Mouse (Mus musculus) gastrocnemius, postnatal 14 days (tissue): ENCODE measurements around the gene Gabrd. TPM values are rescaled to one million over a fixed set of nuclear protein-coding genes. Genes with fewer than 3 reads are reported as not detected.

Source experiments
- DNase-seq: peaks from one replicate; pipeline ENCODE4 v3.0.0; 2021; ENCODE audit warnings: mixed read lengths
- intact Hi-C: fragments of 180-260 bp; cut with DNase I; formaldehyde crosslinking; loops from one replicate; pipeline ENCODE4 v1.15.1; 2025; ENCODE audit warnings: low total_unique reads
- total RNA-seq, 2 experiments: library from RNA; stranded (reverse); gene quantifications; 2 replicates each; pipeline ENCODE4 v1.2.3; 2021

Gabrd gene
- total RNA-seq, 2 experiments from 2014 or later = 0.53 to 0.62 TPM

DNA sequence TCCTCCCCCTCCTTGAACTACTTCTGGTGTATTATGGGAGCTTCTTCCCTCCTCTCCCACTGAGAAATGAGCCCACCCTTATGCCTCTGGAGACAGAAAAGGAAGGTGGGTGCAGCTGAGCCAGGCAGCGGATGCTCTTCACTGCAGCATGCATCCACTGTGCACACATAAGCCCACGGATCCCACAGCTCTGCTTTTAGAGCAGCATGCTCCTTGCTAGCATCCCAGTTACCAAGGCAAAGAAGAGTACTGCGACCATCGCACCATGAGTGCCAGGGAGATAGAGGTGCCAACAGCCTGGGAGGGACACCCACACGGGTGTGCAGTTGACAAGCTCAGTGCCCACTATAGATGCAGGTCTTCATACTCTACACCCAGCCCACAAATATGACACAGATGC is 2.4 kb downstream of the Gabrd start:
- intact Hi-C loops = no loop called here
- DNase-seq = no peak

DNA sequence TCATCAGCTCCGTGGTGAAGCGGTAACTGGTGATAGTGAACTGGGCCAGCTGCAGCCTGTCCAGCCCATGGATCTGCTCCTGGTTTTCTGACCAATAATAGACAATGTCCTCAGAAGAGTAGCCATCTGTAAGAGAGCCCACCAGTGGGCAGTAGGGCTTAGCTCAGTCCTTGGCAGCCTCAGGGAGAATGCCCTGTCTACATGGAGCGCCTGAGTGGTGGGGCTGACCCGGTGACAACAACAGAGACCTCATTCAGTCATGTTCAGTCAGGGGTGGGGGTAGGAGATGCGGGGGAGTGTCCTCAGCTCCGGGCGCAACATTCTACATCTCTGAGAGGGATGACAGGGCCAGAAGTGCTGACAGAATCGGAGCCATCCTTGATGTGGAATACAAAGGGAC is 10.7 kb downstream of the Gabrd start:
- intact Hi-C loops = no loop called here

DNA sequence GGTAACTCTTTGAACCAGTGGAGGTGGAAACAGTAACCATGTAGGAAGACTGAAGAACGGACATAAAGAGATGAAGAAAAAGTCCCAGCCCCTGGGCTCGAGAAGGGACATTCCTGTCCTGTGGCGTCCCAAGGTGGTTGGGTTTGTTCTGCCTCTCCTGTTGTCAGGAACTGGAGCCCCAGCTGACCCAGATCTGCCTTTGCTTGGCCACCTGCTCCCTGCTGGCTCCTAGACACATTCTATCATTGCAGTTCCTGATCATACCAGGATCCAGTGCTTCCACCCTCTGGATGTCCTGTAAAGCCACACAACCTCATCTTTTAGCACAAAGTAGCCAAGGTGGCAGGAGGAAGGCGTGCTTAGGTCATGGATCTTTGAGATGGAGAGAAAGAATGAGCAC is 14.6 kb downstream of the Gabrd start:
- intact Hi-C loops = no loop called here
- DNase-seq = no peak

More for the DNA sequence above, 10.7 kb downstream of the Gabrd start:
- DNase-seq = no peak

DNA sequence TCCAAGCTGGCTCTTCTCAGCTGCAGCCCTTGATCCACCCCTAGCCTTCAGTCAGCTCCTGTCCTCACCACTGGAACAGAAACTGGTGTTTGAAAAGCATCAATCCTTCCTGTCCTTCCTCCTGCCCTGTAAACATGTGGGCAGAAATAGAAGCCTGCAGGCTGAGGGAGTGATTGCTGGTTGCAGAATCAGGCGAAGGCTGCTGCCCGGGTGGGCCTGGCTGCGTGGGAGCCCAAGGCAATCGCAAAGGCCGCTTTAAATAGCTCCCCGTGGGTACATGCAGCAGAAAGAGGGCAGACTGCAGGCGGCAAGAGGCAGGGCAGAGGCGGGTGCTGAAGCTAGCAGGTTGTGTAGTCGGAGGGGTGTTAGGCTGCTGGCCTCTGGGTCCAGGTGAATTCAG is 15.2 kb downstream of the Gabrd start:
- intact Hi-C loops = no loop called here
- DNase-seq = no peak

DNA sequence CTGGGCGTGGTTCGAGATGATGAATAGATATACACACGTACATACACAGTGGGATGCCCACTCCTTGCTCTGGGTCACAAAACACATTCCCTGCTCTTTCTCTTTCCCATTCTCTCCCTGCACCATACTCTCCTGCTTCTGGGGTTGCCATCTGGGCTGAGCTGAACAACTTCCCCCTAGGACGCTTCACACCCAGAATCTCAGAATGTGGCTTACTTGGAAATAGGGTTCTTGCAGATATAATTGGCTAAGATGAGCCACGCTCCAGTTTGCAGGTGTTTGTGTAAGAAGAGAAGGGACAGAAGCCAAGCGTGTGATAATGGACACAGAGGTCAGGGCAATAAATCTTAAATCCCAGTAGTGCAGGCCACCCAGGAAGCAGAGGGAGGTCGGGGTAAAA is 15.9 kb downstream of the Gabrd start:
- no peak for DNase-seq
- intact Hi-C loops = no loop called here

DNA sequence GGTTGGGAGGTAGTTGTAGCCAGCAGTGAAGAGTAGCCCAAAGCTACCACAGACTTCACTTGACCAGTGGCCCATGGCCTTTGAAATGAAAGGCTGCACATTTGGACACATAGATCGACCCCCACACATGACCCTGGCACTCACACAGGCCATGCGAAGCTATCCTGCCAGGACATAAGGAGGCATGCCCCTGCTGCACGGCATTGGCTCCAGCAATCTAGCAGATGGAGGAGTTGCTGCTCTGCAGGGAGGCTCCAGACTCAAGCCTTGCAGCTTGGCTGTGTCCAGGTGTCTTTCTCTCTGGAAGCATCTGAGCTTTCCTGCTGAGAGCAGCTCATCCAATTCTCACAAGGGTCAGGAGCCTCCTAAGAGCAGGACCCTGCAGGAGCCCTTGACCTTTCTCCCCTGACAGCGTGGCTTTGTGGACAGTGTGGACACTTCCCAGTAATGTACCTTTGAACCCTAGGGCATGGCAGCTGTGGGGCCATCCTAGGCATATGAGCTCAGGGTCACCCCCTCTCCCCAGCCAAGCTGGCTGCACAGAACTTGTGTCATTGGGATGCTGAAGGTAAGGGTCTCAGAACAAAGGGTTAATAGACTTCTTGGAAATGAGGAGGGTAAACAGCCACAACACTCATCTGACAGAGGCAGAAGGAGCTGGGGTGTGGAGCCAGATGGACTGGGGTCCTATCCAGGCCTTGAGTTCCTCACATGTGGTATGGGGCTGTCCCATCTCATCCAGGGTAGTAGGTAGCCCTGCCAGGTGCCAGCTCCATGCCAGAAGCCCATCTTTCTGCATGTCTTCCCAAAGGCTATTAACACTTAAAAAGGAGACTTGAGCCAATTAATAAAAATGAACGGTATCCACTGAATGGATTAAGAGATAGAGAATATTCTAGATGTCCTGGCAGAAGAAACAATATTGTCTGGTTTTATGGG is 25.8 kb downstream of the Gabrd start:
- DNase-seq = no peak
- intact Hi-C loops = no loop called here

DNA sequence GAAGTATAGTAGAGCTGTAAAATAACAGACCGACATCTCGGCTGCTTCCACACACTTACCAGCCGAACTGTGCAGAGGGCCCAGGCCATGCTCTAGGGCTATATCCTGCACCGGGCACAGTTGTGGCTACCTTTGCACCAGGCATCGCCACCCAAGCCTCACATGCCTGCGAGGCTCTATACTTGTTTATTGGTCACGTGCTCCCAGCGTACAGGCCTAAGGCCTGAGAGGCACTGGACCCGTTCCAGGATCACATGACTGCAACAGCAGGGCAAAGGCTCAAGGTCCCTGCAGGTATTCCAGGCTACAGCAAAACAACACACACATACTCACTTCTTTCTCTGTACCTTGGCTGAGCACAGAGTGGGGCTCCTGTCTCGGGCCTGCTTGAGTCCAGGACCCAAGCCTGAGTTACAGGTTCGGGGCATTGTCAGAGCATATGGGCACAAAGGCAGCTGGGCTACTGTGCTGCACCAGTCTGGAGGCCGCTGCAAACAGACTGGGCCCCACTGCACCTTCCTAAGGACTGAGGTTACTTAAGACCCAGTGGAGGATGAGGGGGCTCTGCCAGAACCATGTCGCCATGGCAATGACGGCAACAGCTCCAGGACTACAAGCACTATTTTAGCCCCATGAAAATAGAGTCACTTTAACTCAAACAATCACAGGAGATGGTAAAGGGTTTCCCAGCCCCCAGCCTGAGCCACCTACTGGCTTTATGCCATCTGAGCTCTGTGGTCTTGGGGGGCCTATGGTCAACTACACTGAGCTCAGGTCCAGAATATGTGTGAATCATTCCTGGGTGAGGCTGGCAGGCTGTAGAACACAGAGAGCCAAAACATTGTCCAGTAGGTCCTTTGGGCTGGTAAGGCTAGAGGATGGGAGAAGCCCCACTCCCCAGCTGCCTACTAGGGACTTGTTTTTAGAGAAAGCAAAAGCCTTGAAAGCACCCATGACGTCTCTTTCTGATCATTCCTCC is 26.9 kb downstream of the Gabrd start:
- intact Hi-C loops = no loop called here

DNA sequence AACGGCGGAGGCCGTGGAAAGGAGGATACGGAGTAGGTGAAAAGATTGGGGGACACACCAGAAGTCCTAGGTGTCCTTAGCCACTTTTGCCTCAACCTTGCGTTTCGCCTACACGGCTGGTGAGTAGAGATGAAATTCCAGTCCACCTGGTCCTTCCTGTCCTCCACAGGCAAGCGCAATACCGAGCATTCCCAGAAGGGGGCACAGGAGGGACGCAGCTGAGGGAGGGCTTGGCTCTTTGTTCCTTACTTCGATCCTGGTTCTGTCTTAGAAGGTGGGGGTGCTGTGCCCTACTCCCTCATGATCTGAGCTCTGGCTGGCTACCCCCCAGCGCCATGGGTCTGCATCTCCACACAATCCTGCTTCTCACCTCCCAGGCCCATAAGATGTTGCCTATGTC is 29.2 kb downstream of the Gabrd start:
- intact Hi-C loops = no loop called here

More for the DNA sequence above, 26.9 kb downstream of the Gabrd start:
- no peak for DNase-seq

DNA sequence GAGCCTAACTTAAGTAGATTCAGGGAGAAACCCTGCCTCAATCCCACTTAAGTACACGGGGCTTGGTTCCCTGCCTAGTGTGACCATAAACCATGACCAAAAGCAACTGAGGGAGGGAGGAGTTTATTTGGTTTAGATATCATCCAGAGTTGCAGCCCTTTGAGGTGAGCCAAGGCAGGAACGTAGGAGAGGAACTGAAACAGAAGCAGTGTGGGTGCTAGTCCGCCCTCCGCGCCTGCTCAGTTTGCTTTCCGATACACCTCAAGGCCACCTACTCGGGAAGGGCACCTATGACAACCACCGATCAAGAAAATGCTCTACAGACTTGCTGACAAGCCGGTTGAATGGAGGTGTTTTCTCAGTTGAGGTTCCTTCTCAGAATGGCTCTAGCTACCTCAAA is 30.2 kb downstream of the Gabrd start:
- DNase-seq = no peak
- intact Hi-C loops = no loop called here

More for the DNA sequence above, 29.2 kb downstream of the Gabrd start:
- peak; percentile 68 for DNase-seq

DNA sequence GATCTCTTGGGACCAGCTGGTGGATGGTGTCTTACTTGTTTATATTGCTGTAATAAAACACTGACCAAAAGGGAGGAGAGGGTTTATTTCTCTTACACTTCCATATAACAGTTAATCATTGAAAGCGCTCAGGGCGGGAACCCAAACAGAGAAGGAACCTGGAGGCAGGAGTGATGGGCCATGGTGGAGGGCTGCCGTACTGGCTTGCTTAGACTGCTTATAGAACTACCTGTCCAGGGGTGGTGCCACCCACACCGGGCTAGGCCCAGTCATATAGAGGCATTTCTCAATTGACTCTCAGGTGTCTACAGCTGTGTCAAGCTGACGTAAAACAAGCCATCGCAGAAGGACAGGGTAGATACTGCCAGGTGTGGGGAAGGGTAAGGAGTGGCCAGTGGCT is 31.1 kb downstream of the Gabrd start:
- DNase-seq = no peak
- intact Hi-C loops = no loop called here

DNA sequence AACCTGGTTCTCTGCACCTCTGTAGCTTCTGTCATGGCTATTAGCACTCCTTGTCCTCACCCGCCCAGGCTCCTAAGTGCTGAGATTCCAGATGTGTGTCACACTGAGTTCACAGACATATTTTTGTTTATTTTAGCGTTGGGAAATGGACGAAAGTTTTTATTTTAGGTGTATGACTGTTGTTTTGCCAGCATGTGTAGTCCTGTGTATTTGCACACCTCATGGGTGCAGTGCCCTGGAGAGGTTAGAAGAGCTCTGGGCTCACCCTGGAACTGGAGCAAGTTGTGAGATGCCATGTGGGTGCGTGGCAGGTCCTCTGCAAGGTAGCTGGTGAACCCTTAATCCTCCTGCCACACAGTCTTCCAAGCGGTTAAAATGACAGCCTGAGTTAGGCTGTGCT is 35.5 kb downstream of the Gabrd start:
- no peak for DNase-seq
- intact Hi-C loops = no loop called here

DNA sequence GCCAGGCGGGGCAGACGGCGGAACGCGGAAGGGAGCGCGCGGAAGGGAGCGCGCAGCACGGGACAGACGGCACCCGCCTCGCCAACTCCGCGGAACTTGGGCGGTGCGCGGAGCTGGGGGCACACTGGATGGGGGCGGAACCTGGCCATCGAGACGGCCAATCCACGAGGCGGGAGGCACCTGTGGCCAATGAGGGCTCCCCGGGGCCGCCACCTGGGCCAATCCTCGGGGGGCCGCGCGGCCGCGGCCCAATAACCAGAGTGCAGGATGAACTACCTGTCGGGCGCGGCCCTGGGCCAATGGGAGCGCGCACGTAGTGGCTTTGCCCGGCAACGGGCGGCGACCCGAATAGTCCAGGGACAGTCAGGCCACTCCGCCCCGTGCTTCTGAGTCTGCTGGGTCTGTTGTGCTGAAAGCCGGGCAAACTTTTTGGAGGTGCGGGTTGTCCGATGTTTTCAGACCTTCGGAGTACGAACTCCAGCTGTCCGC is 36.6 kb downstream of the Gabrd start, which contains the start of gene Prkcz:
TSS of gene Prkcz (minus strand) at position 59 of the 489 bp plus-strand sequence.
- DNase-seq = peak; percentile 67
- intact Hi-C loops = no loop called here

DNA sequence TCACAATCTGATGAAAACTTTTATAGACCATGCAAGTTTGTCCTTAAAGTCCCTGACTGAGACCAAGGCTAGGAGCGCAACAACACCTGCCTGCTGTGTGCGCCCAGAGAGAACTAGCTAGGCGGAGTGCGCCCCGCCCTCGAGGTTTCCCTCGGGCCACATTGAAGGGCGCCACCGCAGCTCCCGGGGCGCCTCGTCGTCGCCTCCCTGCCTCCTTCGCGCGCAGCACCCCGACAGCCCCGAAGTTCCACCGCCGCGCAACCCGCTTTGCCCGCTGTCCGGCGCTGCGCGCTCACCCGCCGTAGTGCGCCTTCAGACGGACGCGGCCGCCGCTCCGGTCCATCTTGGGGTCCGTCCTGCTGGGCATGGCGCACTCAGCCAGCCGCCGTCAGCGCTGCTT is 37.1 kb downstream of the Gabrd start:
- intact Hi-C loops = no loop called here
- DNase-seq = no peak

DNA sequence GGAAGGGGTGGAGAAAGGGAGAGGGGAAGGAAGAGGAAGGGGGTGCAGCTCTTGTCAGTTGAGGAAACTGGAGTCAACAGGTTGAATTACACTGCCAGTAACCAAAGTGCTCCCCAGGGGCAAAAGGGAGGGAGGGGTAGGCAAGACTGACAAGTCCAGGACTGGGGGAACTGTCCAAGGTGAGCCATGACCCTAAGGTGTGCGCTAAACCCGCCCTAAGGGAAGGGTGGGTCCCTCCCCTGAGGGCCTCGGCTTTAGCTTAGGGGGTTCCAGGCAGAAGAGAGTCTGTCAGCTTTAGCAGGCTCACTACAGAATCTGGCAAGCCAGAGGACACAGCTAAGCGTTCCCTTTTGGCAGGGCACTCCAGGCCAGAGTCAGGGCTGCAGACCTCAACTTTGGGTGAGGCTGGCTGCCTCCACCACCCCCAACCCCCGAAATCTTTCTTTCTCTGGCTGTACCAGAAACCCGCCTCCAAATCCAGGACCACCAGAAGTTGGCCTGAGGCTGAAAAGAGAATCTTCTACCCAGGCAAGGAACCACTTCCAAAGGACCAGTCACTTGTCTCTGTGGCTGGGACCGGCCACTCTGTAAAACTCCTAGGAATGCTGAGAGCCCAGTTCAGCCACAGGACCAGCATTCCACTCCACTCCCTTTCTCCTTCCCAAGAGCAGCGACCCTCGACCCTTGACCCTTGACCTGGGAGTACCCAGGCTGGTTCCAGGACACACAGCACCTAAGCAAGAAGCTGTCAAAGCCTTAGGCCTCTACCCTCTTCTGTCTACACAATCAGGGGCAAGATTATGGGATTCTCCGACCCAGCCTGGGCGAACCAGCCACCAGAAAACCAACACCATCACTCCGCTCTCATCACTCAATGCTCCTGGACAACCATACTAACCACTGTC is 38.1 kb downstream of the Gabrd start:
- intact Hi-C loops = no loop called here

DNA sequence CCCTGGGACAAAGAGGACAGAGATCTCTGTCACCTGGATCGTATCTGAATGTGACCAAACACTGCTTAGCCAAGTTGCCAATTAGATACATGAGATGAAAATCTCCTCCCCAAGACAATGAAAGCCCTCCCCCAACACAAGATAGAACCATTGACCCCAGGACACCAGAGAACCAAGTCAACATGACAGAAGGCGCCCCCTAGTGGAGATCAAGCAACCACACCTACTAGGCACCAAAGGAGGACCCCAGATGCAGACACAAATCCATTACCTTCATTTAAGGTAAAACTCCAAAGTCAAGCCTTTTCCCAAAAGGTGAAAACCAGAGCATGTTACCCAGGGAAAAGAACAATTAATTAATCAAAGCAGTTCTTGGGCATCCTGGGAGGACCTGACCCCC is 40.3 kb downstream of the Gabrd start:
- intact Hi-C loops = no loop called here
- no peak for DNase-seq

More for the DNA sequence above, 38.1 kb downstream of the Gabrd start:
- DNase-seq = no peak

DNA sequence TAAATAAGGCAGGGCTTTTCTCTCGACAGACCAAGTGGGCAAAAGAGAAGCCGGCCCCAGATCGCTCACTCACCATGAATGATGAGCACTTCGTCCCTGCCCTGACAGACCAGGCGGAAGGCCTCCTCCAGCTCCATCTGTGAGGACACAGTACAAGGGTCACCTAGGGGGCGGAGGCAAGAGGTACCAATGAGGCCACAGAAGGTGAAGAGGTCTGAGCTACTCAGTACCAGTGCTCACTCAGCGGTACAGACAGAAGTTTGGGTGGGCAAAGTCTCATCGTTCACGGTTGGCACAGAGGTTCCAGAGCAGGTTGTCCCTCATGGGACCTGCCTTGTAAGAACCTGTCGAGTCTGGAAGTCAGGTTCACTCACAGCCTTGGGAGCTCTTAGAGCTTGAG is 41.6 kb downstream of the Gabrd start:
- no peak for DNase-seq
- intact Hi-C loops = no loop called here

DNA sequence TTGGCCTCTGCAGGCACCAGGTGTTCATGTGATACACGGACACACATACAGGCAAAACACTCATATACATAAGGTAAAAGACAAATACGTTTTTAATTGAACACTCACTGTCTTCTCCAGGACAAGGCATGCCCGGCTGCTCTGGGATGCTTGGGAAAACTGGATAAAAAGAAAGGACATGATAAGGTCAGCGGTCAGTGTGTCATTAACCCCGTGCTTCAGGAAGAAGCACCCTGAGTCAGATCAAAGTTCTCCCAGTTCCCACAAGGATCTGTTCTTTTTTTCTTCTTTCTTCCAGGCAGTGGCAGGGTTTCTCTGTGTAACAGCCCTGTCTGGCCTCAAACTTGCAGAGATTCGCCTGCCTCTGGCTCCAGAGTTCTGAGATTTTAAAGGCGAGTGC is 43.4 kb downstream of the Gabrd start:
- DNase-seq = no peak
- intact Hi-C loops = no loop called here

DNA sequence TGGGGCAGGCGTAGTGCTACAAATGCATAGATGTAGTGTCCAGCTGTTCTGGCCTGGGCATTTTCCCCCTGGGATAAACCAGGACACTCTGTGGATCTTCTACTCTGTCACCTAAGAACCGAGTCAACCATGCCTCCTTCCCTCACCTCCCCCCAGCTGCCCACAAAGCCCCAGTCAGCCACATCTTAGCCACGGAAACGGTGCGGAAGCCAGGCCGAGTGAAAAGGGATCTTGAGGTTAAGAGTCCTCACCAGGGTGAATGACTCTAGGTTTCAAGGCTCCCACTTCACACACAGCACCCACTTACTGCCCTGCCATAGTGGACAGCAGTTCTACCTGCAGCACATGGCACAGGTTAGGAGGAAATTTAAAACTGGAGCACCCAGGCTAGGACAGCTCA is 43.9 kb downstream of the Gabrd start:
- intact Hi-C loops = no loop called here
- no peak for DNase-seq

DNA sequence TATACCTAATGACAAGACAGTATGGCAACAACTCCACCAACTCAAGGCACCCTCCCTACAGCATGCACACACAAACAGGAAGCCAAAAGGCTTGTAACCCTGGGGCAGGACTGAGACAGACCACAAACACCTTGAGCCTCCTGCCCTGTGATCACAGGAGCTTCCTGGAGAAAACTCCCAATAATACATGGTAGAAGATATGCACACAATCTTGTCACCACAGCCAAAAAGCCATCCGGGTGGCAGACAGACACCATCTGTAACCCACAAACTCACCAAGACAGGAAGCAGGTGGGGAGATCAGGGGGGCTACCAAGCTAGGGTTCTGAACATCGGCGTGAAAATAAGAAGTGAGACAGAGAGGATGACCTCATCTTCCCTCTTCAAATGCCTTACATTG is 45.3 kb downstream of the Gabrd start:
- DNase-seq = no peak
- intact Hi-C loops = no loop called here
